Mouse (Mus musculus) megakaryocyte-erythroid progenitor cell, adult 5-6 weeks (primary cell): ENCODE data around the gene Tnfrsf17. TPM values are rescaled to one million over a fixed set of nuclear protein-coding genes. Genes with fewer than 3 reads are reported as not detected.
"Not testable (repeated sequence)": the region's sequence is repeated elsewhere in the genome, so short reads cannot be mapped to it uniquely, and the experiment has no call there.

ENCODE experiments used
- ATAC-seq: replicated peaks from 2 replicates; pipeline ENCODE4 v1.8.0; 2016; ENCODE audit warnings: mild to moderate bottlenecking, inconsistent platforms; ENCODE audit not compliant: severe bottlenecking, poor library complexity, low FRiP score, low TSS enrichment
- total RNA-seq, 2 experiments: library from RNA; stranded (forward) in 1 of 2; stranded (reverse) in 1 of 2; fragments of 200-1000, 215-1000 nt in 1 of 2; fragments of >200 nt in 1 of 2; fragmentation: Nextera tagmentation in 1 of 2; gene quantifications; 2 replicates each; pipeline ENCODE4 v1.2.3; 2014 to 2017

The Tnfrsf17 gene
- total RNA-seq (2014; fragmentation: Nextera tagmentation), result not detected in 2 replicates
- not detected in 2 replicates for total RNA-seq (2017)

- ATAC-seq, result no peak
These were observed at the start of gene Tnfrsf17 for GRCm38 (mm10) chr16:11313512-11313911. Gene Tnfrsf17 (plus strand): TSS chr16:11313812.

GRCm38 (mm10) chr16:11266556-11266955 lies 47.1 kb upstream of the Tnfrsf17 start:
- ATAC-seq, result no peak

DNA sequence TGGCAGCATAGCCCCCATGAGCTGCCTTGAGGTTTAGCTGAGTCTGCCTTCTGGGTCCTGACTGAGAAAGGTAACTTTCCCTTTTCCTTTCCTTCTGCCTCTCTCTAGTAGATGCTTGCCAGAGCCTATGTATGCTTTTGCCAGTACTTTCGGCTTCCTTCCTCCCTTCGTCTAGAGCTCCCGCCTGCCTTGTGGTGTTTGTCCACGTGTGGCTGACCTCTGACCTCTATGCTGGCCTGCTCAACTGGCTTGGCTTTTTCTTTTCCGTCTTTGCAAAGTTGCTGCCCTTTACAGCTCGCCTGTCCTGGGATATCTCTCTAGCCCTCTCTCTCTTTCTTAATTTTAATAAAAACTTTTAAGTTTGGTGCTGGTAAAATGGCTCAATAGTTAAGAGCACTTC lies 43.8 kb upstream of the Tnfrsf17 start:
- no peak for ATAC-seq

DNA sequence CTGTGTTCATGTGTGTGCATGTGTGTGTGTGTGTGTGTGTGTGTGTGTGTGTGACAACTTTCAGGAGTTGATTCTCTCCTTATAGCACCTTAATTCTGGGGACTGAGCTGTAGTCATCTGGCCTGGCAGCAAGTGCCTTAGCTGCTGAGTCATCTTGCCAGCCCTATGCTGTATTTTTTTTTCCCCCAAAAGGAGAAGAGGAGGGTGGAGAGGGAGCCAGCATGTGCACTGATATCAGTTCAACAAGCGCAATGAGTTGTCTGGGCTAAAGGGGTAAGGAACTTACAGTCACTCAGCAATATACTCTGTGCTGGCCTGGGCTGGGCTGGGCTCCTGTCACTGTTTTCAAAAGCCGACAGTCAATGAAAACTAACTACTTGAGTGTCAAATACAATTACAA lies 43.0 kb upstream of the Tnfrsf17 start:
- peak; percentile 95 for ATAC-seq

DNA sequence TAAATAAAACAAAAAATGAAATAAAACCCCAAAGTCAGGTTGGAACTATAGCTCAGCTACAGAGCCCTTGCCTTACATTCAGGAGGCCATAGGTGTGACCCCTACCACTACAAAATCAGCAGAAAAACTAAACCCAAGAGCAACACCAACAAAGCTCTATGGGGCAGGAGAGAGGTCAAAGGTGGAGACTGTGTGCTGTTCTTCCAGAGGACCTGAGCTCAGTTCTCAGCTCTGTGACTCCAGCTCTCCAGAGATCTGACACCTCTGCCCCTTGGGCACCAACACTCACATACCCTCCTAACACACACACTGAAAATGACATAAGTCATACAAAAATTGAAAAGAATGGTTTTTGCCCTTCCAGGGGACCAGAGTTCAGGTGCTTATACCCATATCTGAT lies 42.5 kb upstream of the Tnfrsf17 start:
- ATAC-seq, result no peak

- ATAC-seq, result no peak
These were observed 36.7 kb upstream of the Tnfrsf17 start for GRCm38 (mm10) chr16:11276888-11277287.

GRCm38 (mm10) chr16:11278778-11279177 lies 34.8 kb upstream of the Tnfrsf17 start:
- ATAC-seq, result no peak

- ATAC-seq, result no peak
These were observed 30.9 kb upstream of the Tnfrsf17 start for GRCm38 (mm10) chr16:11282655-11283232.

DNA sequence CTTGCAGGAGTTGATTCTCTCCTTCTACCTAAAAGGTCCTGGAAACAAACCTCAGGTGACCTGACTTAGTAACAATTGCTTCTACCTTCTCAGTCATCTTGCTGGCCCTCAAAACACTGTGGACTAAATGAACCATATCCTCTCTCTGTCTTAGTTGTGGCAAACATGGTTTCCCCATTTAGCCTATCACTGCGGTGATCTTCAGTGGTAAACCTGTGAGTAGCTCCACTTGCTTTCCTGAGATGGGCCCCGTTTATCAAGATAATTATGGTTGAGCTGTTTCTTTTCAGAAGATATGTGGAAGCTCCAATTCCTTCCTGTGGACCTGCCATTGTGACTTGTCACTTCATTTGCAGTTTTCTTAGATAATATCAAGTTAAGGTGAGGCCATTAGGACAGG lies 28.7 kb upstream of the Tnfrsf17 start:
- ATAC-seq, result no peak

GRCm38 (mm10) chr16:11285949-11286348 lies 27.7 kb upstream of the Tnfrsf17 start:
- no peak for ATAC-seq

- not testable (repeated sequence) for ATAC-seq
These were observed 24.7 kb upstream of the Tnfrsf17 start for GRCm38 (mm10) chr16:11288873-11289272.

GRCm38 (mm10) chr16:11295583-11295982 lies 18.0 kb upstream of the Tnfrsf17 start:
- ATAC-seq, result not testable (repeated sequence)

GRCm38 (mm10) chr16:11297700-11298099 lies 15.9 kb upstream of the Tnfrsf17 start:
- ATAC-seq, result peak; percentile 74; the same call in 1 of the 2 replicates

DNA sequence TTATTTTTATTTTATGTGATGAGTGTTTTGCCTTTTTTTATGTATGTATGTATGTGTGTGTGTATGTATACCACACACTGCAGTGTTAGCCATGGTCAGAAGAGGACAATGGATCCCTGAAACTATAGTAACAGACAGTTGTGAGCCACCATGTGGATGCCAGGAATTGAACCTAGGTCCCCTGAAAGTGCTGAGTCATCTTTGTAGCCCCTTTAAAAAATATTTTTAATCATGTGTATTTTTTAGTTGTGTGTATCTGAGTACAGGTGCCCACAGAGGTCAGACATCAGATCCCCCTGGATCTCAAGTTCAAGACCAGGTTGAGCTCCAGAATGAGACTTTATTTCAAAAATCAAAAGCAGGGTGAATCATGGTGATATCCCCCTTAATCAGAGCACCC lies 9.9 kb upstream of the Tnfrsf17 start:
- no peak for ATAC-seq

DNA sequence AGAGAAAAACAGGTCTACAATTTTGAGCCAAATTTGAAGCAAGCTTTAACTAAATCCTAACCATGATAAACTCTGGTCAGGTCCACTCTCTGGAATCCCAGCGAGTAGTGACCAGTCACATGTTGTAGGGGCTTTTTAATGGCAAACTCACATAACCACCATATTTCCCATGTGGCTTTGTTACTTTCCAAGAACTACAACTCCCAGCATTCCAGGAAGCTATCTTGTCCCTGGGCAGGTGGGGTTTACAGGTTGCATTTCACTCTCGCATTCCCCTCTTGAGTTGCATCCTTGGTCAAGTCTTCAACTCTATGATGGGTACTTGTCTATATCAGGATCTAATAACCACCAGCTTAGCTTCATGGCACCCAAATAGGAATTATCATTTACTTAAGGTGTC lies 8.1 kb upstream of the Tnfrsf17 start:
- no peak for ATAC-seq

GRCm38 (mm10) chr16:11315786-11316320 lies 2.2 kb downstream of the Tnfrsf17 start:
- ATAC-seq, result no peak

- no peak for ATAC-seq
These were observed 3.1 kb downstream of the Tnfrsf17 start for GRCm38 (mm10) chr16:11316748-11317147.

DNA sequence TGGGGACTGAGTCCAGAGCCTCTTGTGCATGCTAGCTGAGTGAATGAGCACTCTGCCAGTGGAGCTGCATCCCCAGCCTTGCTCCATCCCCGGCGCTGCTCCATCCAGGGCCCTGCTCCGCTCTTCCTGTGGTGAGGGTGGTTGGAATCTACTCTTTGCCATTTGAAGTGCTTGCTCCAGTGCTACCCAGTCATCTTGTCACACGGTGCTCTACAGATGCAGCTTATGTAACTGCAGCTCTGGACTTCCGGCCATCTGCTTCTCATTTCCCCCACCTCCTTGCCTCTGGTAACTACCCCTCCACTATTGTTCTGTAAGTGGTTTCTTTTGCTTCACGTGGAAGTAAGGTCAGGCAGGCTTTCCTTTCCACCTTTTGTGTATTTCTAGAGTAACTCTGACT lies 3.7 kb downstream of the Tnfrsf17 start:
- ATAC-seq, result no peak

DNA sequence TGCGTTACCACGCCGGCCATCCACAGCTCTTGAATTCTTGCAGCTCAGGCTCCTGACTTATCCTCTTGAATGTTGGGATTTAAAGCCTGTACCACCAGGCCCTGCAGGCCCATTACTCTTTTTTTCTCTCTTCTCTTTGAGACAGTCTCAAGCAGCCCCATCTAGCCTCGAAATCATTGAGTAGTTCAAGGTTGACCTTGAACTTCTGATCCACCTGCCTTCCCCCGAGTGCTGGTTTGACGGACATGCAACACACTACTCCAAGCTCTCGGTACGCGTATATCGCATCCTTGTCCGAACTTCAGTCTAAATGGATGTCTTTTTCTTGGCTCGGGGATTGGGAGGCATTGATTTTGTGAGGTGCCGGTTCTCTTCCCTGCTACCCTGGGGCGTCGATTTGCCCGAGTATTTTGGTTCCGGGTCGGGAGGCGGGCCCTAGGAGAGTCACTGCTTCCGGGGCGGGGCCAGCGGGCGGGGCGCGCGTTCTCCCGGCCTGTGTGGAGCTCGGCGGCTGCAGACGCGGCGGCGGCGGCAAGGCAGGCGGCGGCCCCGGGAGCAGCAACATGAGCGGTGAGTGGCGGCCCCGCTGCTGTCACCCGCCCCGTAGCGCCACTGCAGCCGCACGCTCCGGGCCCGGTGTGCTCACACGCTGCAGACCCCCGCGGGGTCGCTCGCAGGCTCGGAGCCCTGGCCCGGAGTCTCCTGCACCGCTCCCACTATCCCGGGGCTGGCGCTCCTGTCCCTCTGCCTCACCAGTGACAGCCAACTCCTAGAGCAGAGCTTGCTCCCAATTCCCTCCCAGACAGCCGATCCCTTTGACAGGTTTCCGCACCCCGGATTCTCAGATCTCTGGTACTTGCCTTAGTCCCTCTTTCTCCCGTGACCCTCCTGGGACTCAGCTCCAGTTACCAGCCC lies 9.1 kb downstream of the Tnfrsf17 start, which contains the start of gene Snx29:
Snx29 (plus strand) TSS at position 500 of the 915 bp plus-strand sequence.
- ATAC-seq, result peak; percentile 92

- peak; percentile 71 for ATAC-seq
These were observed 9.9 kb downstream of the Tnfrsf17 start for GRCm38 (mm10) chr16:11323324-11324051.
